Mouse (Mus musculus): ENCODE measurements at regions not wholly inside any gene's neighbourhood (a gene's known extent, or its start where the extent isn't known, plus 50 kb on each side); places are given as distances from the start of the nearest gene placed in this dataset.

- TF ChIP-seq POLR2A (IDR thresholded peaks at IDR 0.05; ENCODE audit: low read depth, low read length) (no peak), TBP (conservative IDR thresholded peaks at IDR 0.05; ENCODE audit: low read depth, low read length) (no peak), POLR2AphosphoS2 (IDR thresholded peaks at IDR 0.05; ENCODE audit: low read depth, low read length) (no peak)
Observed at GRCm38 (mm10) chr11:12720169-12720568, 255.4 kb upstream of the Cobl start.

Data from CH12.LX (cell line).